Mouse (Mus musculus): ENCODE results near the gene Pdlim3. TPM values are rescaled to one million over a fixed set of nuclear protein-coding genes. Genes with fewer than 3 reads are reported as not detected.
A peak's percentile ranks its signal among the peaks of the same experiment; 100 is the strongest.

Gene Pdlim3
- polyA plus RNA-seq, 1 experiment from 2014 or later: 30.9 TPM

DNA sequence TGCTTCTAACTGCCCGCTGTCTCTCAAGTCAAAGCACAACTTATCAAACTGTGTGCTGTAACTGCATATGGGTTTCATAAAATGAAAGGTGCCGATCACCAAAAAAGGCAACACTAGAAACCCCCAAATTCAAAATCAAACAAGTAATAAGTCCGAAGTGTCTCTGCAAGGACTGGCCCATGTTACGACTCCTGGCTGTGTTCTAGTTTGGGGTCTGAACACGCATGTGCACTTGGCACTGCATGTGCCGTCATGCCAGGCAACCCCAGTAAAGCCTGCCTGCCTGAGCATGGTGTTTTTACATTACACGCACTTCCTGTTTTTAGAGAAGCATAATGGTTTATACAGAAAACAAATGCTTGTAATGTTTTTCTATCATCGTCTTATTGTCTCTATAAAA is 3.5 kb upstream of the Pdlim3 start:
- Histone ChIP-seq H3K4me1 (ENCODE audit: insufficient read depth) (no peaks in the 10 kb centered on the region), H3K4me2 (no peak overlapping the region), H3K9ac (no peak overlapping the region), H3K4me3 (ENCODE audit: low read depth, low read length) (no peak overlapping the region), H3K9me3 (ENCODE audit: low read depth, low read length) (no peaks in the 10 kb centered on the region), H3K27me3 (ENCODE audit: insufficient read depth, low read length) (no peaks in the 10 kb centered on the region), H3K36me3 (ENCODE audit: insufficient read depth) (no peaks in the 10 kb centered on the region), H3K27ac (ENCODE audit: low read depth) (no peak overlapping the region)
- TF ChIP-seq CTCF (IDR thresholded peaks at IDR 0.05; ENCODE audit: low read depth): no peak
- whole genome bisulfite sequencing: 92% methylated on average over 8 of the region's 8 CpGs
- ATAC-seq (ENCODE audit: insufficient read depth) (no peak), DNase-seq (no peak)

DNA sequence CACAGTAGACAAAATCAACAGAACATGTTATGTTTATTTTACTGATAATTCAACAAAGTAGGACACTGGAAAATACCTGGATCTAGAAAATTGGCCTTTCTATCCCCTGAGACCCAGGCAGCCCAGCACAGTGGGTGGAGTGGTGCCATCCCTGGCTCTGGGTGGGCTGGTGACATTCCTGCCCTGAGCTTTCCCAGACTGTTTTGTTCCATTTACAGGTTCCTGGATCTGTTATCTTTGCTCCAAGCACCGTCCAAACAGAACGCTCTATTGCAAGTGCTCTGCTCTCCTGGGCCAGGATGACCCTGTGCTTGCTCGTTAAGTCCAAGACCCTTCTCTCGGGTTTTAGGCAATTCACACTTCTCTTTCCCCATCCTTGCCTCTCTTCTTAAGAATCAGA is 1.5 kb upstream of the Pdlim3 start:
- DNase-seq (no peak), ATAC-seq (ENCODE audit: insufficient read depth) (no peak)
- Histone ChIP-seq H3K27ac (ENCODE audit: low read depth) (no peak overlapping the region), H3K9ac (no peak overlapping the region), H3K4me1 (ENCODE audit: insufficient read depth) (no peaks in the 10 kb centered on the region), H3K4me3 (ENCODE audit: low read depth, low read length) (no peak overlapping the region), H3K36me3 (ENCODE audit: insufficient read depth) (no peaks in the 10 kb centered on the region), H3K4me2 (no peak overlapping the region), H3K9me3 (ENCODE audit: low read depth, low read length) (no peaks in the 10 kb centered on the region), H3K27me3 (ENCODE audit: insufficient read depth, low read length) (no peaks in the 10 kb centered on the region)
- TF ChIP-seq CTCF (IDR thresholded peaks at IDR 0.05; ENCODE audit: low read depth): no peak
- WGBS: 29% methylated on average over 4 of the region's 4 CpGs

DNA sequence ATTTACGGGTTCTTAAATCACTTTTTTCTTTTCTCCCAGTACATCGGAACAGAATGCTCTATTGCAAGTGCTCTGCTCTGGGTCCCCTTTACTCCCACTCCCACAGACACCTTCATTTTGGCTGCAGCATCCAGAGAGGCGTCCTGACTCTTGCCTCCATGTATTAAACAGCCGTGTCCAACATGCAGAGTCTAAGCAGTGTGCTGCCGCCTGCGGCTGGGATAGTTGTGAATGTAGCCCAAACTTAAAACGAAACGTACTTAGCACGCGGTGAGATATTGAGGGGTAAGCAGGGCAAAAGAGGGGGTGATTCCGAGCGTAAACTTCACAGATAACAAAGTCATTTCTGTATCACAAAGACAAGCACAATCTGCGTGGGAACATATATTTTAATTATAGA is 709 bp upstream of the Pdlim3 start:
- H3K36me3 ChIP-seq (ENCODE audit: insufficient read depth): no peaks in the 10 kb centered on the region
- DNase-seq (peak; percentile 68), ATAC-seq (ENCODE audit: insufficient read depth) (peak; percentile 45; the same call in 1 of the 2 replicates)
- 4% methylated on average over 13 of the region's 13 CpGs for WGBS
- peak overlapping the region; percentile 65 for H3K4me2 ChIP-seq
- H3K4me3 ChIP-seq (ENCODE audit: low read depth, low read length): peak overlapping the region; percentile 39
- H3K9me3 ChIP-seq (ENCODE audit: low read depth, low read length): no peaks in the 10 kb centered on the region
- H3K9ac ChIP-seq: peak overlapping the region; percentile 49; the same call in 1 of the 2 replicates
- no peaks in the 10 kb centered on the region for H3K4me1 ChIP-seq (ENCODE audit: insufficient read depth)
- no peaks in the 10 kb centered on the region for H3K27me3 ChIP-seq (ENCODE audit: insufficient read depth, low read length)
- TF ChIP-seq CTCF (IDR thresholded peaks at IDR 0.05; ENCODE audit: low read depth): peak; percentile 38
- no peak overlapping the region for H3K27ac ChIP-seq (ENCODE audit: low read depth)

DNA sequence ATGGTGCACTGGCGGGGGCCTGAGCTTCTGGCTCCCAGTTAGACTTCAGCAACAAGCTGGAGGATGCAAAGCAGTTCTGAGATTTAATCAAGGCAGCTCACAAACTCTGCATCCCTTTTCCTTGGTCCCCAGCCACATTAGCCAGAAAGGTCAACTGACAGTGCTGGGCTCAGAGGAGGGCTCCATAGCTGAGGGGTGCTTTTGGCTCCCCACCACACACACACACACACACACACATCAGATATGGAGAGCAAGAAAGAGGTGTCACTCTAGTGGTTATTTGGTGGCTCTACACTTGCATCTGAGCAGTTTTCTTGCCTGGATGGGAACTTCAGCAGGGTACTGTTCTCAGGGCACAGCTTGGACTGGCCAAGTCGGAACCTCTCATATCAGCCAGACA is 514 bp downstream of the Pdlim3 start:
- peak; percentile 59 for TF ChIP-seq CTCF (IDR thresholded peaks at IDR 0.05; ENCODE audit: low read depth)
- Histone ChIP-seq H3K4me1 (ENCODE audit: insufficient read depth) (no peaks in the 10 kb centered on the region), H3K36me3 (ENCODE audit: insufficient read depth) (no peaks in the 10 kb centered on the region), H3K9me3 (ENCODE audit: low read depth, low read length) (no peaks in the 10 kb centered on the region), H3K4me3 (ENCODE audit: low read depth, low read length) (peak overlapping the region; percentile 39), H3K27ac (ENCODE audit: low read depth) (peak overlapping the region; percentile 25), H3K9ac (peak overlapping the region; percentile 49), H3K27me3 (ENCODE audit: insufficient read depth, low read length) (no peaks in the 10 kb centered on the region), H3K4me2 (peak overlapping the region; percentile 65)
- ATAC-seq (ENCODE audit: insufficient read depth) (peak; percentile 61; the same call in 1 of the 2 replicates), DNase-seq (peak; percentile 35)
- WGBS: 29% methylated on average over 2 of the region's 2 CpGs

DNA sequence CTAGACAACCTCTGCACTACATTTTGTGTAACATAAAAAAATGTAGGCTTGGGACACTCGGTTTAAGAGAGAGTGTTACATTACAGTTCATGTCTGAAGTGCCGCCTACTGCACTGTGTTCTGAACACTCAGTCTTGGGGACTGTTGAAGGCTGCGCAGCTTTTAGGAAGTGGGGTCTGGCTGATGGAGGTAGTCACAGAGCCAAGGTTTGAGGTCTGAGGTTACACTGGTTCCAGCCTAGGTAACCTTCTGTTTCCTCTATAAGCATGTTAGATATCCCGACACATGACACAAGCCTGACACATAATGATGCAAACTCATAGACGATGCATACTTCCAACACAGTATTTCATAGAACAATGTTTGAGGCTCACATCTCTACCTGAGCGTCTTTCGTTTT is 4.5 kb downstream of the Pdlim3 start:
- no peaks in the 10 kb centered on the region for H3K36me3 ChIP-seq (ENCODE audit: insufficient read depth)
- H3K4me3 ChIP-seq (ENCODE audit: low read depth, low read length): no peak overlapping the region
- TF ChIP-seq CTCF (IDR thresholded peaks at IDR 0.05; ENCODE audit: low read depth): no peak
- H3K27ac ChIP-seq (ENCODE audit: low read depth): no peak overlapping the region
- no peaks in the 10 kb centered on the region for H3K9me3 ChIP-seq (ENCODE audit: low read depth, low read length)
- no peaks in the 10 kb centered on the region for H3K4me1 ChIP-seq (ENCODE audit: insufficient read depth)
- H3K4me2 ChIP-seq: no peak overlapping the region
- DNase-seq (no peak), ATAC-seq (ENCODE audit: insufficient read depth) (no peak)
- H3K9ac ChIP-seq: no peak overlapping the region
- no peaks in the 10 kb centered on the region for H3K27me3 ChIP-seq (ENCODE audit: insufficient read depth, low read length)
- 88% methylated on average over 7 of the region's 7 CpGs for whole genome bisulfite sequencing

DNA sequence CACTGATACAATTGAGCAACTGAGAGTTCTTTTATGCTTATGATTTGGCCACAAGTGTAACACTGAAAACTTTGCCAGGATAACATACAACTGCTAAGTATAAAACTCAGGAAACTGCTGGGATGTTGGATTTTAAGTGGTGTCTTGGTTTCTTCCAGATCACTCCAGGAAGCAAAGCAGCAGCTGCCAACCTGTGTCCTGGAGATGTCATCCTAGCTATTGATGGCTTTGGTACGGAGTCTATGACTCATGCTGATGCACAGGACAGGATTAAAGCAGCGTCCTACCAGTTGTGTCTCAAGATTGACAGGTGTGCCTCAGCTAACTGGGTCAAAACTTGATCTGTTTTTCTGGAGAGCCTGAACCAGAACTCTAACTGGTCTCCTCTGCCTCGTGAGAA is 11.3 kb downstream of the Pdlim3 start:
- 78% methylated on average over 3 of the region's 3 CpGs for WGBS
- no peak overlapping the region for H3K4me3 ChIP-seq (ENCODE audit: low read depth, low read length)
- DNase-seq (no peak), ATAC-seq (ENCODE audit: insufficient read depth) (no peak)
- H3K9me3 ChIP-seq (ENCODE audit: low read depth, low read length): no peaks in the 10 kb centered on the region
- no peak overlapping the region for H3K4me2 ChIP-seq
- H3K27me3 ChIP-seq (ENCODE audit: insufficient read depth, low read length): no peaks in the 10 kb centered on the region
- H3K27ac ChIP-seq (ENCODE audit: low read depth): no peak overlapping the region
- no peak for TF ChIP-seq CTCF (IDR thresholded peaks at IDR 0.05; ENCODE audit: low read depth)
- H3K9ac ChIP-seq: no peak overlapping the region
- H3K36me3 ChIP-seq (ENCODE audit: insufficient read depth): no peaks in the 10 kb centered on the region
- no peaks in the 10 kb centered on the region for H3K4me1 ChIP-seq (ENCODE audit: insufficient read depth)

DNA sequence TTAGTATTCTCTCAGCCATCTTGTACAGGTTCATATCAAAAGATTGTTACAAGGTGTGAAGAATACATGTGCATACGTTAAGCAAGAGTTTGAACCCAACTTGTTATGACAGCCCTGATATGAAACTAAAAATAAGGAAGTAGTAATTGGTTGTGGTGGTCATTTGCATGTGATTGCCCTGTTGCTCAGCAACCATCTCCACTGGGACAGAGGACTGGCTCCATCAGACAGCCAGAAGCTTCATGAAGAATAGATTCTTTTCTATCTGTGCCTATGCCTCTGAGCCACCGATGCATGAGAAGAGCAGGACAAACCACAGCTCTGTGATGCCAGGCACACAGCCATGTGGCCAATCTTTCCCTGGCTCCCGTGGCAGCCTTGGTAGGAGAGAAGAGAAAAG is 14.5 kb downstream of the Pdlim3 start:
- no peak overlapping the region for H3K27ac ChIP-seq (ENCODE audit: low read depth)
- no peak for TF ChIP-seq CTCF (IDR thresholded peaks at IDR 0.05; ENCODE audit: low read depth)
- H3K4me1 ChIP-seq (ENCODE audit: insufficient read depth): 0 out of 2 replicates have a peak, but pooled peaks cover 4% of the 10 kb centered on the region
- ATAC-seq (ENCODE audit: insufficient read depth): no peak
- no peaks in the 10 kb centered on the region for H3K36me3 ChIP-seq (ENCODE audit: insufficient read depth)
- H3K4me3 ChIP-seq (ENCODE audit: low read depth, low read length): no peak overlapping the region
- H3K9ac ChIP-seq: no peak overlapping the region
- H3K27me3 ChIP-seq (ENCODE audit: insufficient read depth, low read length): no peaks in the 10 kb centered on the region
- DNase-seq: no peak
- H3K9me3 ChIP-seq (ENCODE audit: low read depth, low read length): no peaks in the 10 kb centered on the region
- 79% methylated on average over 3 of the region's 3 CpGs for WGBS
- H3K4me2 ChIP-seq: no peak overlapping the region

DNA sequence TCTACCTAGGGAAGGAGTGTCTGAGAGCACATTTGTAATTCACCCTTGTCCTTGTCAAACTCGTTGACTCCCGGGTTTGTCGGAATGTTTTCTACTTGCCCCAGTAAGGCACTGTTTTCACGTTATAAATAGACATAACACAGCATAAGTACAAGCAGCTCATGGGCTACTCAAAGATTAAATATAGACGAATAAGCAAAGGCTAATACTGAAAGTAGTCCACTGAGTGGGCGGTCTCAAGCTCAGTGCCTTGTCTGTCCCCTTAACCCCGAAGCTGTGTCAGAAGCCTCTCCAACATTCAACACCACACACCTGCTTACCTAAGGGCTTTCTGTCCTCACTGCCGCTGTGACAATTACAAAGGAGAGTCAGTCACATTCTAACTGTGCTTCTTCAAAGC is 16.4 kb downstream of the Pdlim3 start:
- DNase-seq (no peak), ATAC-seq (ENCODE audit: insufficient read depth) (no peak)
- H3K9ac ChIP-seq: no peak overlapping the region
- WGBS: 58% methylated on average over 8 of the region's 8 CpGs
- no peaks in the 10 kb centered on the region for H3K36me3 ChIP-seq (ENCODE audit: insufficient read depth)
- H3K27ac ChIP-seq (ENCODE audit: low read depth): peak overlapping the region; percentile 32; the same call in 1 of the 2 replicates
- no peak overlapping the region for H3K4me3 ChIP-seq (ENCODE audit: low read depth, low read length)
- H3K9me3 ChIP-seq (ENCODE audit: low read depth, low read length): no peaks in the 10 kb centered on the region
- H3K4me2 ChIP-seq: no peak overlapping the region
- no peaks in the 10 kb centered on the region; the same call in 1 of the 2 replicates for H3K27me3 ChIP-seq (ENCODE audit: insufficient read depth, low read length)
- no peak for TF ChIP-seq CTCF (IDR thresholded peaks at IDR 0.05; ENCODE audit: low read depth)
- H3K4me1 ChIP-seq (ENCODE audit: insufficient read depth): 0 out of 2 replicates have a peak, but pooled peaks cover 4% of the 10 kb centered on the region

Data from lung, embryonic 14.5 days (tissue).